Mouse (Mus musculus) myocyte (in vitro differentiated cells): ENCODE measurements at regions not wholly inside any gene's neighbourhood (a gene's known extent, or its start where the extent isn't known, plus 50 kb on each side); places are given as distances from the start of the nearest gene placed in this dataset.

ENCODE experiments used
- H3K27me3 ChIP-seq: one replicate; pipeline ENCODE4 v1.6.1; 2011; ENCODE audit not compliant: control insufficient read depth, insufficient read depth, insufficient read length
- H3K36me3 ChIP-seq: one replicate; pipeline ENCODE4 v1.6.1; 2011; ENCODE audit not compliant: control insufficient read depth, insufficient read depth
- H3K4me2 ChIP-seq: one replicate; pipeline ENCODE4 v1.6.1; 2011; ENCODE audit warnings: low read depth, control low read depth
- H3K4me3 ChIP-seq: one replicate; pipeline ENCODE4 v1.5.1; 2011; ENCODE audit warnings: mild to moderate bottlenecking, control low read depth, moderate library complexity
- H3K79me2 ChIP-seq: one replicate; pipeline ENCODE4 v1.6.1; 2011; ENCODE audit not compliant: control insufficient read depth, insufficient read depth
- H3ac ChIP-seq: one replicate; pipeline ENCODE4 v1.6.1; 2011; ENCODE audit not compliant: control insufficient read depth, insufficient read length
- CEBPB ChIP-seq: IDR thresholded peaks from 2 replicates; pipeline ENCODE4 v1.6.1; 2011; ENCODE audit warnings: mild to moderate bottlenecking, moderate library complexity; ENCODE audit not compliant: poor library complexity, insufficient read depth, severe bottlenecking
- E2F4 ChIP-seq: IDR thresholded peaks from one replicate; pipeline ENCODE4 v1.6.1; 2011; ENCODE audit warnings: mild to moderate bottlenecking, control low read depth, moderate library complexity; ENCODE audit not compliant: insufficient read depth
- MAX ChIP-seq: IDR thresholded peaks from one replicate; pipeline ENCODE4 v1.6.1; 2011; ENCODE audit warnings: low read depth, mild to moderate bottlenecking, control low read depth
- MYOD1 ChIP-seq, 3 experiments: IDR thresholded peaks; one replicate each; pipeline ENCODE4 v1.6.1; 2011; ENCODE audit warnings: control low read depth in 2 of 3, low read depth in 2 of 3, mild to moderate bottlenecking in 2 of 3, moderate library complexity in 1 of 3; ENCODE audit not compliant: insufficient read length in 2 of 3, control insufficient read depth in 1 of 3
- MYOG ChIP-seq, 3 experiments: IDR thresholded peaks; one replicate each; pipeline ENCODE4 v1.6.1; 2011; ENCODE audit warnings: control low read depth in 2 of 3, low read depth in 2 of 3, mild to moderate bottlenecking in 2 of 3; ENCODE audit not compliant: insufficient read length in 2 of 3, control insufficient read depth in 1 of 3, insufficient read depth in 1 of 3
- POLR2A ChIP-seq: IDR thresholded peaks from one replicate; pipeline ENCODE4 v1.6.1; 2011; ENCODE audit warnings: low read depth, mild to moderate bottlenecking, control low read depth, moderate library complexity; ENCODE audit not compliant: insufficient read length
- POLR2AphosphoS2 ChIP-seq: IDR thresholded peaks from one replicate; pipeline ENCODE4 v1.6.1; 2011; ENCODE audit warnings: low read depth, control low read depth; ENCODE audit not compliant: insufficient read length
- REST ChIP-seq: IDR thresholded peaks from one replicate; pipeline ENCODE4 v1.6.1; 2011; ENCODE audit warnings: mild to moderate bottlenecking, control low read depth, moderate library complexity; ENCODE audit not compliant: insufficient read depth, insufficient read length
- SRF ChIP-seq: IDR thresholded peaks from one replicate; pipeline ENCODE4 v1.6.1; 2011; ENCODE audit warnings: low read depth; ENCODE audit not compliant: control insufficient read depth, insufficient read length
- TCF12 ChIP-seq: IDR thresholded peaks from one replicate; pipeline ENCODE4 v1.6.1; 2011; ENCODE audit warnings: mild to moderate bottlenecking, control low read depth; ENCODE audit not compliant: poor library complexity, insufficient read depth, severe bottlenecking
- TCF3 ChIP-seq: IDR thresholded peaks from one replicate; pipeline ENCODE4 v1.6.1; 2011; ENCODE audit warnings: low read depth, control low read depth; ENCODE audit not compliant: insufficient read length
- USF1 ChIP-seq: IDR thresholded peaks from one replicate; pipeline ENCODE4 v1.6.1; 2011; ENCODE audit warnings: low read depth, mild to moderate bottlenecking, control low read depth, moderate library complexity

DNA sequence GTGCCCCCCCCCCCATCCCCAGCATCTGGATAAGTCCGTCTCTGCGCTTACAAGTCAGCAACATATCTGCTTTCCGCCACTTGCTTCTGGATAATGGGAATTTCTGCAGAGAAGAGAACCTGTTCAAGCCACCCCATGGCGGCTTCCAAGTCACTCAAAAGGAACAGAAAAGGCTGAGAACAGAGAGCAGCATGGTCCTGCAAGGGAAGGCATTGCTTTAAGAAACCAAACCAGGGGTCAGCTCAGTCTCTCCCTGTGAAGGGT, 137.5 kb upstream of the Mafb start:
- H3K4me3 ChIP-seq, result no peak overlapping the region
- H3K36me3 ChIP-seq, result no peaks in the 10 kb centered on the region
- no peaks in the 10 kb centered on the region for H3K27me3 ChIP-seq
- no peak overlapping the region for H3ac ChIP-seq
- TF ChIP-seq REST, result no peak
- no peak for TF ChIP-seq MYOD1 (IDR thresholded peaks at IDR 0.05; ENCODE audit: control insufficient read depth in 1 of 3, insufficient read length in 2 of 3, low read depth in 2 of 3)
- TF ChIP-seq E2F4, result no peak
- TF ChIP-seq MYOG (IDR thresholded peaks at IDR 0.05; ENCODE audit: control insufficient read depth in 1 of 3, insufficient read depth in 1 of 3, insufficient read length in 2 of 3, low read depth in 2 of 3), result no peak
- no peak for TF ChIP-seq TCF3
- TF ChIP-seq POLR2AphosphoS2, result no peak
- TF ChIP-seq CEBPB, result no peak
- TF ChIP-seq POLR2A, result no peak
- no peak for TF ChIP-seq TCF12
- TF ChIP-seq SRF, result no peak
- TF ChIP-seq USF1, result no peak
- no peak for TF ChIP-seq MAX
- H3K79me2 ChIP-seq, result no peaks in the 10 kb centered on the region
- no peak overlapping the region for H3K4me2 ChIP-seq

DNA sequence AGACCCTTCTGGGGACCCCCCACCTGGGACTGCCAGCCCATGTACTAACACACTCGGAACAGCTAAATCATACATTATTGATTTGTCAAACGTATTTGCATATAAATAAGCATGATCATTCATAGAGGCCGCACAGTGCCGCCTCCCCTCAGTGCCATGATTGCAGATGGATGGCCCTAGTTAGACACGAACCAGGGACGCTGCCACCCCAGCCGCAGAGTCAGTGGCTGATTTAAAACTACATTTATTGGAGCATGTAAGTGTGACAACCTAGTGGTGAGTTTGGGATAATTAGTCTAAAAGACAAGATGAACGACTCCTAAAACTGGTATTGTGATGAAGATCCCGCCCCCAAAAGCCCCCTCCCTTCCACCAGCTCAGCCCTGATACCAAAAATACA, 138.3 kb upstream of the Top1 start:
- no peaks in the 10 kb centered on the region for H3K79me2 ChIP-seq
- TF ChIP-seq MYOG (IDR thresholded peaks at IDR 0.05; ENCODE audit: control insufficient read depth in 1 of 3, insufficient read depth in 1 of 3, insufficient read length in 2 of 3, low read depth in 2 of 3), result no peak
- no peak for TF ChIP-seq MAX
- no peak for TF ChIP-seq POLR2A
- no peak for TF ChIP-seq SRF
- no peak for TF ChIP-seq POLR2AphosphoS2
- no peak for TF ChIP-seq E2F4
- TF ChIP-seq CEBPB, result no peak
- no peak for TF ChIP-seq TCF12
- no peak for TF ChIP-seq USF1
- TF ChIP-seq REST, result no peak
- no peak for TF ChIP-seq MYOD1 (IDR thresholded peaks at IDR 0.05; ENCODE audit: control insufficient read depth in 1 of 3, insufficient read length in 2 of 3, low read depth in 2 of 3)
- no peak for TF ChIP-seq TCF3
- H3ac ChIP-seq, result no peak overlapping the region
- no peak overlapping the region for H3K4me2 ChIP-seq
- no peaks in the 10 kb centered on the region for H3K36me3 ChIP-seq
- H3K27me3 ChIP-seq, result no peaks in the 10 kb centered on the region
- H3K4me3 ChIP-seq, result no peak overlapping the region

DNA sequence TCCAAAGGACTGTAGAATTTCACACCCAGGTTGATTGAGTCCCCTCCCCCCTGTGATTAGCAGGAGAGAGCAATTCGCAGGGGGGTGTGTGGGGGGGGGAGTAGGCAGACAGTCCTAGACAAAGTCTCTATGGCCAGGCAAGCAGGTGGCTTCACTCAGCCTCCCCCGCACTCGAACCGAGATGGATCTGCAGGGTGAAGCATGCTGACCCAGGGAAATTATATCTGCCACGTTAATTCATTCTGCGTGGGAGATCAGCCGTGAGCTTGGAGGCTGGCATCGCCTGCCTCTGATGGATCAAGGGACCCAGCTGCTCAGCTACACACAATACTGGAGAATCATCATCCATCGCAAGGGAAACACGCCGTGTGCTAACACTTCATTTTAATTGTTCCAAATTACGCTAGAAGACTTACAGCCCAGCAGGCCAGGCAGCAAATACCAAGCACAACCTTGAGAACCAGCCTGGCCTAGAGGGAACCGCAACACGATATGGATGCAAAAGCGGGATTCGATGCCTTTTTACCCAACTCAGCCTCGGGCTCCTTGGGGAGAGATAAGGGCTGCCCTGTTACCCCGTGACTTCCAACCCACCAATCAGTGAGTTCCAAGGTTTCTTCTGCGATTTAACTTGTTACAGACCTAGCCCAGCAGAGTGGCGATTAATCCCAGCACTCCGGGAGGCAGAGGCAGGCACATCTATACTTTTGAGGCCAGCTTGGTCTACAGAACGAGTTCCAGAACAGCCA, 137.7 kb upstream of the Top1 start:
- no peaks in the 10 kb centered on the region for H3K36me3 ChIP-seq
- H3K4me2 ChIP-seq, result no peak overlapping the region
- H3K4me3 ChIP-seq, result no peak overlapping the region
- H3ac ChIP-seq, result no peak overlapping the region
- H3K79me2 ChIP-seq, result no peaks in the 10 kb centered on the region
- TF ChIP-seq POLR2A (no peak), REST (no peak), POLR2AphosphoS2 (no peak), E2F4 (no peak), TCF3 (no peak), USF1 (no peak), MYOG (IDR thresholded peaks at IDR 0.05; ENCODE audit: control insufficient read depth in 1 of 3, insufficient read depth in 1 of 3, insufficient read length in 2 of 3, low read depth in 2 of 3) (no peak), SRF (no peak), MAX (no peak), CEBPB (no peak), MYOD1 (IDR thresholded peaks at IDR 0.05; ENCODE audit: control insufficient read depth in 1 of 3, insufficient read length in 2 of 3, low read depth in 2 of 3) (no peak), TCF12 (no peak)
- no peaks in the 10 kb centered on the region for H3K27me3 ChIP-seq

DNA sequence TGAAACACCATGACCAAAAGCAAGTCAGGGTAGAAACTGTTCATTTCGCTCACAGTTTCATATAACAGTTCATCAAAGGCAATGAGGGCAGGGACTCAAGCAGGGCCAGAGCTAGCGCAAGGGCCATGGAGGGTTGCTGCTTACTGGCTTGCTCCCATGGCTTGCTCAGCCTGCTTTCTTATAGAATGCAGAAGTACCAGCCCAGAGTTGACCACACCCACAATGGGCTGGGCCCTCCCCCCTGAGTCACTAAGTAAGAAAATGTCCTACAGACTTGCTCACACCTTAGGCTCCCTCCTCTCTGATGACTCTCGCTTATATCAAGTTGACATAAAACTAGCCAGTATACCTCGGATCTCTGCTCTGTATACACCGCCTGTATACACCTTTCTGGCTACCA, 135.5 kb upstream of the Top1 start:
- TF ChIP-seq E2F4 (no peak), USF1 (no peak), TCF3 (no peak), MYOG (IDR thresholded peaks at IDR 0.05; ENCODE audit: control insufficient read depth in 1 of 3, insufficient read depth in 1 of 3, insufficient read length in 2 of 3, low read depth in 2 of 3) (no peak), TCF12 (no peak), CEBPB (no peak), MYOD1 (IDR thresholded peaks at IDR 0.05; ENCODE audit: control insufficient read depth in 1 of 3, insufficient read length in 2 of 3, low read depth in 2 of 3) (no peak), REST (no peak), SRF (no peak), POLR2A (no peak), MAX (no peak), POLR2AphosphoS2 (no peak)
- Histone ChIP-seq H3K4me2 (no peak overlapping the region), H3K27me3 (no peaks in the 10 kb centered on the region)

More for the DNA sequence above, 135.5 kb upstream of the Top1 start:
- H3ac ChIP-seq, result no peak overlapping the region
- H3K79me2 ChIP-seq, result no peaks in the 10 kb centered on the region
- H3K4me3 ChIP-seq, result no peak overlapping the region
- no peaks in the 10 kb centered on the region for H3K36me3 ChIP-seq
